Mouse (Mus musculus) heart, adult 2 months (tissue): ENCODE measurements around the gene Polr2e. TPM values are rescaled to one million over a fixed set of nuclear protein-coding genes. Genes with fewer than 3 reads are reported as not detected.
A peak's percentile ranks its signal among the peaks of the same experiment; 100 is the strongest.

Experiments used
- DNase-seq, 2 experiments: peaks; one replicate each; pipeline ENCODE4 v3.0.0; 2021
- H3K27ac ChIP-seq: fragments of 200-600 bp; 2 replicates; pipeline ENCODE4 v1.8.1; 2022
- H3K27me3 ChIP-seq: fragments of 200-500 bp; 2 replicates; pipeline ENCODE4 v1.6.1; 2012; ENCODE audit warnings: mild to moderate bottlenecking, low read length, inconsistent platforms, mixed read lengths; ENCODE audit not compliant: control insufficient read depth, insufficient read depth
- H3K36me3 ChIP-seq: fragments of 200-500 bp; 2 replicates; pipeline ENCODE4 v1.6.1; 2012; ENCODE audit warnings: low read length, inconsistent platforms; ENCODE audit not compliant: control insufficient read depth, insufficient read depth
- H3K4me1 ChIP-seq: fragments of 200-500 bp; 2 replicates; pipeline ENCODE4 v1.6.1; 2011; ENCODE audit warnings: low read length; ENCODE audit not compliant: control insufficient read depth, insufficient read depth
- H3K4me3 ChIP-seq: fragments of 200-600 bp; 2 replicates; pipeline ENCODE4 v1.8.1; 2022
- H3K79me2 ChIP-seq: fragments of 200-500 bp; replicated peaks from 2 replicates; pipeline ENCODE4 v1.6.1; 2012; ENCODE audit warnings: mild to moderate bottlenecking, inconsistent platforms, low read length, moderate library complexity, mixed read lengths; ENCODE audit not compliant: control insufficient read depth, insufficient read depth
- H3K9ac ChIP-seq: fragments of 200-500 bp; 2 replicates; pipeline ENCODE4 v1.6.1; 2012; ENCODE audit warnings: low read depth, mild to moderate bottlenecking, control low read depth, inconsistent platforms, low read length, mixed read lengths
- CTCF ChIP-seq: fragments of 200-600 bp; IDR thresholded peaks from 2 replicates; pipeline ENCODE4 v1.8.1; 2022; ENCODE audit warnings: antibody characterized with exemption, mild to moderate bottlenecking, moderate library complexity
- EP300 ChIP-seq: fragments of 200-500 bp; IDR thresholded peaks from 2 replicates; pipeline ENCODE4 v1.6.1; 2011; ENCODE audit warnings: low read depth, low read length, control low read depth; ENCODE audit not compliant: insufficient read depth
- POLR2A ChIP-seq: fragments of 200-500 bp; IDR thresholded peaks from 2 replicates; pipeline ENCODE4 v1.6.1; 2011; ENCODE audit warnings: mild to moderate bottlenecking, low read depth, low read length, control low read depth; ENCODE audit not compliant: insufficient read depth
- WGBS: fragments of 180-500 bp; shearing (Covaris S2); methylation state at CpG from one replicate; pipeline ENCODE4 v1.1.7; 2018; 5-methylcytosine and 5-hydroxymethylcytosine counted together
- intact Hi-C: fragments of 180-260 bp; cut with DNase I; formaldehyde crosslinking; loops from one replicate; pipeline ENCODE4 v1.15.1; 2025
- polyA plus RNA-seq: library from polyadenylated mRNA; depleted of rRNA; stranded (reverse); fragments of >200 nt; gene quantifications from 2 replicates; pipeline ENCODE4 v1.2.3, GENCODE M21; 2012
- total RNA-seq, 2 experiments: library from RNA; stranded (reverse); gene quantifications; 2 replicates each; pipeline ENCODE4 v1.2.3; 2021

Polr2e gene
- total and polyA plus RNA-seq, 3 experiments: 78.3 to 194 (median 89.8) TPM

- intact Hi-C loops: loop anchor here (2.0 to 5.0 kb wide), 2 partner anchors 18 to 37 kb away; no protein-coding TSS in a partner anchor
- H3K27me3 ChIP-seq: no peaks in the 10 kb centered on the region
- H3K4me1 ChIP-seq: peaks cover 23% of the 10 kb centered on the region
Observed at GRCm38 (mm10) chr10:80074813-80075601, 35.4 kb upstream of the Polr2e start.

GRCm38 (mm10) chr10:80072623-80073489 is 33.3 kb upstream of the Polr2e start:
- Histone ChIP-seq H3K27me3 (no peaks in the 10 kb centered on the region), H3K4me3 (no peak overlapping the region), H3K36me3 (0 out of 2 replicates have a peak, but pooled peaks cover 2% of the 10 kb centered on the region), H3K4me1 (peaks cover 23% of the 10 kb centered on the region), H3K9ac (no peak overlapping the region), H3K79me2 (no peaks in the 10 kb centered on the region), H3K27ac (no peak overlapping the region; the same call in 1 of the 2 replicates)
- TF ChIP-seq POLR2A (no peak), EP300 (no peak), CTCF (no peak)
- WGBS: 87% methylated on average over 20 of the region's 20 CpGs
- no peak for DNase-seq
- intact Hi-C loops: no loop called here

More at GRCm38 (mm10) chr10:80074813-80075601, 35.4 kb upstream of the Polr2e start:
- no peaks in the 10 kb centered on the region for H3K79me2 ChIP-seq
- TF ChIP-seq EP300: peak; percentile 74; the same call in 1 of the 2 replicates
- peak; percentile 63 for TF ChIP-seq CTCF
- peak; percentile 32; the same call in 1 of the 2 replicates for TF ChIP-seq POLR2A
- H3K9ac ChIP-seq: peak overlapping the region; percentile 59
- H3K36me3 ChIP-seq: 0 out of 2 replicates have a peak, but pooled peaks cover 2% of the 10 kb centered on the region
- peak overlapping the region; percentile 74 for H3K27ac ChIP-seq
- peak; percentile 70 to 88 for DNase-seq
- peak overlapping the region; percentile 31 for H3K4me3 ChIP-seq
- WGBS: 18% methylated on average over 28 of the region's 28 CpGs

GRCm38 (mm10) chr10:80071516-80071900 is 31.9 kb upstream of the Polr2e start:
- intact Hi-C loops: loop anchor here (2.0 kb wide), 1 partner anchor 15 kb away; no protein-coding TSS in a partner anchor
- peak in 1 of 2 experiments; percentile 44 for DNase-seq
- Histone ChIP-seq H3K27me3 (no peaks in the 10 kb centered on the region), H3K27ac (peak overlapping the region; percentile 94), H3K4me1 (peaks cover 23% of the 10 kb centered on the region), H3K9ac (peak overlapping the region; percentile 7; the same call in 1 of the 2 replicates), H3K4me3 (no peak overlapping the region), H3K79me2 (no peaks in the 10 kb centered on the region), H3K36me3 (0 out of 2 replicates have a peak, but pooled peaks cover 2% of the 10 kb centered on the region)
- WGBS: 26% methylated on average over 3 of the region's 3 CpGs
- TF ChIP-seq CTCF (no peak), EP300 (no peak), POLR2A (no peak)

- H3K27me3 ChIP-seq: no peaks in the 10 kb centered on the region
- peak; percentile 86 to 91 for DNase-seq
- 36% methylated on average over 9 of the region's 9 CpGs for WGBS
- H3K4me1 ChIP-seq: peaks cover 23% of the 10 kb centered on the region
- TF ChIP-seq EP300 (0 out of 2 replicates have a peak, but pooled peaks have one; percentile 49), CTCF (no peak), POLR2A (no peak)
- H3K4me3 ChIP-seq: no peak overlapping the region
- peak overlapping the region; percentile 94 for H3K27ac ChIP-seq
- H3K9ac ChIP-seq: no peak overlapping the region
- no peaks in the 10 kb centered on the region for H3K79me2 ChIP-seq
- 0 out of 2 replicates have a peak, but pooled peaks cover 2% of the 10 kb centered on the region for H3K36me3 ChIP-seq
- intact Hi-C loops: loop anchor here (2.0 kb wide), 1 partner anchor 14 kb away; no protein-coding TSS in a partner anchor
Observed at GRCm38 (mm10) chr10:80070837-80071515, 31.4 kb upstream of the Polr2e start.

GRCm38 (mm10) chr10:80069948-80070450 is 30.4 kb upstream of the Polr2e start:
- Histone ChIP-seq H3K27ac (no peak overlapping the region), H3K4me1 (peaks cover 23% of the 10 kb centered on the region), H3K79me2 (no peaks in the 10 kb centered on the region), H3K9ac (no peak overlapping the region), H3K36me3 (0 out of 2 replicates have a peak, but pooled peaks cover 2% of the 10 kb centered on the region), H3K27me3 (no peaks in the 10 kb centered on the region), H3K4me3 (no peak overlapping the region)
- intact Hi-C loops: loop anchor here (2.0 kb wide), 1 partner anchor 13 kb away; no protein-coding TSS in a partner anchor
- WGBS: 80% methylated on average over 4 of the region's 4 CpGs
- no peak for DNase-seq
- TF ChIP-seq EP300: no peak
- no peak for TF ChIP-seq CTCF
- no peak for TF ChIP-seq POLR2A
